Mouse (Mus musculus) CH12.LX (cell line): ENCODE measurements at regions not wholly inside any gene's neighbourhood (a gene's known extent, or its start where the extent isn't known, plus 50 kb on each side); places are given as distances from the start of the nearest gene placed in this dataset.

Experiments
- DNase-seq: peaks from one replicate; pipeline ENCODE4 v3.0.0-alpha.2; 2013; ENCODE audit errors: extremely low read depth
- H3K27ac ChIP-seq: 2 replicates; pipeline ENCODE4 v1.5.1; 2012; ENCODE audit warnings: low read depth, mild to moderate bottlenecking, control low read depth, moderate library complexity; ENCODE audit not compliant: insufficient read depth
- H3K27me3 ChIP-seq: replicated peaks from 2 replicates; pipeline ENCODE3; 2012; ENCODE audit warnings: inconsistent platforms
- H3K36me3 ChIP-seq, 2 experiments: replicated peaks in 1 of 2; 2 replicates each; pipeline versions ENCODE3 to v1.6.1; 2012; ENCODE audit warnings: inconsistent platforms in 1 of 2, low read length in 1 of 2, mild to moderate bottlenecking in 1 of 2, mixed read lengths in 1 of 2, moderate library complexity in 1 of 2; ENCODE audit not compliant: control insufficient read depth in 1 of 2, insufficient read depth in 1 of 2
- H3K4me1 ChIP-seq, 2 experiments: 2 replicates each; pipeline ENCODE4 v1.6.1; 2012; ENCODE audit warnings: inconsistent platforms in 1 of 2, moderate library complexity in 1 of 2; ENCODE audit not compliant: insufficient read depth in 2 of 2, control insufficient read depth in 1 of 2
- H3K4me2 ChIP-seq: 2 replicates; pipeline ENCODE4 v1.6.1; 2012; ENCODE audit warnings: low read depth, mild to moderate bottlenecking, control low read depth; ENCODE audit not compliant: poor library complexity, insufficient read depth, severe bottlenecking
- H3K4me3 ChIP-seq, 3 experiments: fragments of 150-350 bp in 1 of 3; sonication (generic) in 1 of 3; replicated peaks in 1 of 3; 2 replicates each; pipeline versions ENCODE3 to v1.5.1; 2011 to 2012; ENCODE audit warnings: low read depth in 2 of 3, low read length in 2 of 3, mild to moderate bottlenecking in 2 of 3, moderate library complexity in 2 of 3, control low read depth in 1 of 3, improper control_type of control experiment in 1 of 3, inconsistent platforms in 1 of 3, mixed read lengths in 1 of 3; ENCODE audit not compliant: poor library complexity in 1 of 3
- H3K79me2 ChIP-seq: replicated peaks from 2 replicates; pipeline ENCODE4 v1.6.1; 2012; ENCODE audit warnings: mild to moderate bottlenecking, moderate library complexity; ENCODE audit not compliant: control insufficient read depth, poor library complexity, insufficient read depth, severe bottlenecking; ENCODE audit errors: extremely low read depth
- H3K9ac ChIP-seq: 2 replicates; pipeline ENCODE4 v1.6.1; 2012; ENCODE audit warnings: low read depth, mild to moderate bottlenecking, control low read depth, moderate library complexity; ENCODE audit not compliant: insufficient read depth
- H3K9me3 ChIP-seq: replicated peaks from 2 replicates; pipeline ENCODE3; 2012; ENCODE audit warnings: low read length, inconsistent platforms, mixed read lengths
- BHLHE40 ChIP-seq: IDR thresholded peaks from 2 replicates; pipeline ENCODE4 v1.6.1; 2011; ENCODE audit warnings: mild to moderate bottlenecking, low read depth, low read length, improper control_type of control experiment
- CHD2 ChIP-seq: IDR thresholded peaks from 2 replicates; pipeline ENCODE4 v1.6.1; 2011; ENCODE audit warnings: low read length, improper control_type of control experiment
- ELF1 ChIP-seq: IDR thresholded peaks from 2 replicates; pipeline ENCODE4 v1.6.1; 2014; ENCODE audit warnings: low read depth, mild to moderate bottlenecking, inconsistent platforms, low read length, improper control_type of control experiment
- EP300 ChIP-seq: IDR thresholded peaks from 2 replicates; pipeline ENCODE4 v1.6.1; 2011; ENCODE audit warnings: low read length, improper control_type of control experiment
- ETS1 ChIP-seq: conservative IDR thresholded peaks from 2 replicates; pipeline ENCODE4 v1.6.1; 2012; ENCODE audit warnings: low read depth, mild to moderate bottlenecking, inconsistent platforms, low read length, improper control_type of control experiment, moderate library complexity
- GABPA ChIP-seq: IDR thresholded peaks from 2 replicates; pipeline ENCODE4 v1.6.1; 2012; ENCODE audit warnings: low read depth, low read length, improper control_type of control experiment, inconsistent platforms; ENCODE audit not compliant: insufficient replicate concordance
- MAFK ChIP-seq: IDR thresholded peaks from 2 replicates; pipeline ENCODE4 v1.6.1; 2011; ENCODE audit warnings: low read length, improper control_type of control experiment; ENCODE audit not compliant: insufficient replicate concordance
- MAX ChIP-seq: IDR thresholded peaks from 2 replicates; pipeline ENCODE4 v1.6.1; 2011; ENCODE audit warnings: low read length, improper control_type of control experiment
- MAZ ChIP-seq: IDR thresholded peaks from 2 replicates; pipeline ENCODE4 v1.6.1; 2012; ENCODE audit warnings: low read depth, mild to moderate bottlenecking, inconsistent platforms, low read length, improper control_type of control experiment, moderate library complexity
- MEF2A ChIP-seq: IDR thresholded peaks from 2 replicates; pipeline ENCODE4 v1.6.1; 2014; ENCODE audit warnings: low read depth, mild to moderate bottlenecking, inconsistent platforms, low read length, improper control_type of control experiment, borderline replicate concordance
- MXI1 ChIP-seq: IDR thresholded peaks from 2 replicates; pipeline ENCODE4 v1.6.1; 2011; ENCODE audit warnings: mild to moderate bottlenecking, low read depth, low read length, improper control_type of control experiment
- NELFE ChIP-seq: IDR thresholded peaks from 2 replicates; pipeline ENCODE4 v1.6.1; 2011; ENCODE audit warnings: low read depth, low read length, improper control_type of control experiment
- POLR2A ChIP-seq: IDR thresholded peaks from 2 replicates; pipeline ENCODE4 v1.6.1; 2011; ENCODE audit warnings: low read depth, mild to moderate bottlenecking, improper control_type of control experiment, low read length
- POLR2AphosphoS2 ChIP-seq: IDR thresholded peaks from 2 replicates; pipeline ENCODE4 v1.6.1; 2011; ENCODE audit warnings: low read depth, low read length, improper control_type of control experiment
- RAD21 ChIP-seq: IDR thresholded peaks from 2 replicates; pipeline ENCODE4 v1.6.1; 2011; ENCODE audit warnings: low read depth, mild to moderate bottlenecking, low read length, improper control_type of control experiment, moderate library complexity
- RCOR1 ChIP-seq: conservative IDR thresholded peaks from 2 replicates; pipeline ENCODE4 v1.6.1; 2012; ENCODE audit warnings: low read depth, mild to moderate bottlenecking, inconsistent platforms, low read length, improper control_type of control experiment
- TCF12 ChIP-seq: IDR thresholded peaks from 2 replicates; pipeline ENCODE4 v1.6.1; 2014; ENCODE audit warnings: low read depth, mild to moderate bottlenecking, inconsistent platforms, low read length, improper control_type of control experiment
- UBTF ChIP-seq: IDR thresholded peaks from 2 replicates; pipeline ENCODE4 v1.6.1; 2012; ENCODE audit warnings: low read depth, mild to moderate bottlenecking, inconsistent platforms, low read length, improper control_type of control experiment, moderate library complexity
- USF1 ChIP-seq: IDR thresholded peaks from 2 replicates; pipeline ENCODE4 v1.6.1; 2014; ENCODE audit warnings: low read depth, mild to moderate bottlenecking, inconsistent platforms, low read length, improper control_type of control experiment
- ZMIZ1 ChIP-seq: IDR thresholded peaks from 2 replicates; pipeline ENCODE4 v1.6.1; 2012; ENCODE audit warnings: low read depth, mild to moderate bottlenecking, inconsistent platforms, low read length, improper control_type of control experiment
- dilution Hi-C: fragments of 300-500 bp; cut with MboI; formaldehyde crosslinking; loops from 2 replicates; pipeline ENCODE4 v1.14.3; 2020; ENCODE audit warnings: low sequenced_read_pairs; ENCODE audit not compliant: extremely low pct_unique_long_range_greater_than_20kb, extremely low pct_ligation_motif_present
- in situ Hi-C: fragments of 300-500 bp; cut with MboI; formaldehyde crosslinking; loops from 3 replicates; pipeline ENCODE4 v1.14.3; 2019; ENCODE audit warnings: low sequenced_read_pairs, low pct_ligation_motif_present, low pct_unique_long_range_greater_than_20kb, mixed read lengths

DNA sequence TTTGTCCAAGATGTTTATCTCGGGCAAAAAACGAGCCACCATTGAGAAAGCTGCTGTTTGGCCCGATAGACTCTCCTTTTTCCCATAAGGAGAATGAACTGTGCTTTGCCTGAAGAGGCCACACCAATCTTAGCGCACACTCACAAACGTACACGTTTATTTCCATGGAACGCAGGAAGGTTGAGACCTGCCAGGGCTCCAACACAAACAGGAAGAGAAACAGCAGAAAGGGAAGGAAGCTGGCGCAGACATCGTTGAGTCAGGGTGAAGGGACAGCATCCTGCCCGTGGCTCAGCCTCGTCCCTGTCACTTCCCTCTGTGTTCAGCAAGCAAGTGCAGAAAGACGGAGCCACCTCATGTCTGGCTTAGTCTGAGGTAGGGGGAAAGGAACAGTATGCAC, 56.8 kb upstream of the Ivns1abp start:
- H3K9ac ChIP-seq, result peak overlapping the region; percentile 29; the same call in 1 of the 2 replicates
- H3K79me2 ChIP-seq, result no peaks in the 10 kb centered on the region
- H3K36me3 ChIP-seq, result no peaks in the 10 kb centered on the region
- in situ Hi-C loops, result no loop called here
- DNase-seq, result peak; percentile 42
- H3K4me3 ChIP-seq, result peak overlapping the region in 1 of 3 experiments; percentile 19
- dilution Hi-C loops, result no loop called here
- H3K9me3 ChIP-seq, result no peaks in the 10 kb centered on the region
- TF ChIP-seq GABPA, result no peak
- no peak for TF ChIP-seq MEF2A
- 0 out of 2 replicates have a peak, but pooled peaks have one; percentile 22 for TF ChIP-seq POLR2A
- TF ChIP-seq ELF1, result 0 out of 2 replicates have a peak, but pooled peaks have one; percentile 43
- TF ChIP-seq EP300, result no peak
- peaks cover 14 to 30% of the 10 kb centered on the region in 2 experiments for H3K4me1 ChIP-seq
- no peaks in the 10 kb centered on the region for H3K27me3 ChIP-seq
- H3K4me2 ChIP-seq, result peak overlapping the region; percentile 57
- no peak overlapping the region for H3K27ac ChIP-seq

- in situ Hi-C loops (no loop called here), dilution Hi-C loops (no loop called here)
- Histone ChIP-seq H3K4me2 (no peak overlapping the region), H3K9ac (no peak overlapping the region), H3K27ac (no peak overlapping the region), H3K36me3 (no peaks in the 10 kb centered on the region), H3K4me1 (peaks cover 12 to 30% of the 10 kb centered on the region in 2 experiments), H3K27me3 (no peaks in the 10 kb centered on the region), H3K9me3 (no peaks in the 10 kb centered on the region), H3K4me3 (no peak overlapping the region)
- DNase-seq, result no peak
- TF ChIP-seq MAX (no peak), POLR2AphosphoS2 (no peak), RCOR1 (no peak), ZMIZ1 (no peak), ETS1 (no peak), RAD21 (no peak), MXI1 (no peak), NELFE (no peak), MAZ (no peak), USF1 (no peak), CHD2 (no peak), UBTF (no peak), ELF1 (no peak), MAFK (no peak), TCF12 (no peak), BHLHE40 (no peak)
- TF ChIP-seq, all 38 proteins: peak for 0
- no peaks in the 10 kb centered on the region for H3K79me2 ChIP-seq
Observed at GRCm38 (mm10) chr1:151289061-151289460, 55.2 kb upstream of the Ivns1abp start.
